Mouse (Mus musculus): Measurements from ENCODE around the gene Yif1a. TPM values are rescaled to one million over a fixed set of nuclear protein-coding genes. Genes with fewer than 3 reads are reported as not detected.

Gene Yif1a
- total RNA-seq, 1 experiment = 84.4 TPM

DNA sequence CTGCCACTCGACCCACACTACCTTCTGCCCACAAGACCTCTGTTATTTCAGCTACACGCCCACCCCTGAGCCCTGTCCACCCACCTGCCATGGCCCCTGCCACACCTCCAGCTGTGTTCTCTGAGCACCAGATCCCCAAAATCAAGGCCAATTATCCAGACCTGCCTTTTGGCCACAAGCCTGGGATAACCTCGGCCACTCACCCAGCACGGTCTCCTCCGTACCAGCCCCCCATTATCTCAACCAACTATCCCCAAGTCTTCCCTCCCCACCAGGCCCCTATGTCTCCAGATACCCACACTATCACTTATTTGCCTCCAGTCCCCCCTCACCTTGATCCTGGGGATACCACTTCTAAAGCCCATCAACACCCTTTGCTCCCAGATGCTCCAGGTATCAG, 18.9 kb upstream of the Yif1a start:
- Histone ChIP-seq H3K36me3 (ENCODE audit: control insufficient read depth, insufficient read depth, low read length, poor library complexity, severe bottlenecking) (no peaks in the 10 kb centered on the region), H3K4me1 (ENCODE audit: control insufficient read depth in 2 of 2, insufficient read depth in 2 of 2, low read length in 2 of 2, poor library complexity in 1 of 2) (peaks cover 7 to 25% of the 10 kb centered on the region in 2 experiments; a peak in 3 of 4 replicates), H3K4me3 (ENCODE audit: insufficient read depth in 1 of 2, low read depth in 1 of 2, low read length in 2 of 2, poor library complexity in 1 of 2, severe bottlenecking in 1 of 2) (no peak overlapping the region), H3K27ac (ENCODE audit: insufficient read depth, low read depth, low read length, poor library complexity, severe bottlenecking) (no peak overlapping the region), H3K9me3 (ENCODE audit: control insufficient read depth, insufficient read depth, low read depth, low read length) (no peaks in the 10 kb centered on the region), H3K9ac (ENCODE audit: insufficient read depth, low read depth, low read length, poor library complexity, severe bottlenecking) (no peak overlapping the region)
- in situ Hi-C loops (cut with MboI; ENCODE audit: low sequenced_read_pairs in 2 of 2, unreplicated experiment in 2 of 2) = no loop called here
- no peak for DNase-seq (ENCODE audit: low read depth, low spot score)
- TF ChIP-seq ZC3H11A (IDR thresholded peaks at IDR 0.05; ENCODE audit: borderline replicate concordance, low read depth, low read length) = no peak
- no peak for TF ChIP-seq MAFK (IDR thresholded peaks at IDR 0.05; ENCODE audit: insufficient read depth, low read depth, low read length)
- no peak for TF ChIP-seq CHD2 (IDR thresholded peaks at IDR 0.05; ENCODE audit: low read depth, low read length)
- TF ChIP-seq ZNF384 (IDR thresholded peaks at IDR 0.05; ENCODE audit: low read depth, low read length) = no peak
- TF ChIP-seq HCFC1 (IDR thresholded peaks at IDR 0.05; ENCODE audit: borderline replicate concordance, insufficient read depth, low read length) = no peak

DNA sequence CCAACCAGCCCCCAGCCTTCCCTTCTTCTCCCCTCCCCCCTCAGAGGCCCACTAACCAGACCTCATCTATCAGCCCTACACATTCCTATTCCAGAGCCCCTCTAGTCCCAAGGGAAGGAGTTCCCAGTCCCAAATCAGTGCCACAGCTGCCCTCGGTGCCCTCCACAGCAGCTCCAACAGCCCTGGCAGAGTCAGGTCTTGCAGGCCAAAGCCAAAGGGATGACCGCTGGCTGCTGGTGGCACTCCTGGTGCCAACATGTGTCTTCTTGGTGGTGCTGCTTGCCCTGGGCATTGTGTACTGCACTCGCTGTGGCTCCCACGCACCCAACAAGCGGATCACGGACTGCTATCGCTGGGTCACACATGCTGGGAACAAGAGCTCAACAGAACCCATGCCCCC, 18.4 kb upstream of the Yif1a start:
- peaks cover 7 to 25% of the 10 kb centered on the region in 2 experiments; a peak in 3 of 4 replicates for H3K4me1 ChIP-seq (ENCODE audit: control insufficient read depth in 2 of 2, insufficient read depth in 2 of 2, low read length in 2 of 2, poor library complexity in 1 of 2)
- no peaks in the 10 kb centered on the region for H3K36me3 ChIP-seq (ENCODE audit: control insufficient read depth, insufficient read depth, low read length, poor library complexity, severe bottlenecking)
- DNase-seq (ENCODE audit: low read depth, low spot score) = no peak
- in situ Hi-C loops (cut with MboI; ENCODE audit: low sequenced_read_pairs in 2 of 2, unreplicated experiment in 2 of 2) = no loop called here
- no peak overlapping the region for H3K27ac ChIP-seq (ENCODE audit: insufficient read depth, low read depth, low read length, poor library complexity, severe bottlenecking)
- TF ChIP-seq ZNF384 (IDR thresholded peaks at IDR 0.05; ENCODE audit: low read depth, low read length) (no peak), ZC3H11A (IDR thresholded peaks at IDR 0.05; ENCODE audit: borderline replicate concordance, low read depth, low read length) (no peak), HCFC1 (IDR thresholded peaks at IDR 0.05; ENCODE audit: borderline replicate concordance, insufficient read depth, low read length) (no peak), MAFK (IDR thresholded peaks at IDR 0.05; ENCODE audit: insufficient read depth, low read depth, low read length) (no peak), CHD2 (IDR thresholded peaks at IDR 0.05; ENCODE audit: low read depth, low read length) (no peak)
- H3K9ac ChIP-seq (ENCODE audit: insufficient read depth, low read depth, low read length, poor library complexity, severe bottlenecking) = no peak overlapping the region
- H3K9me3 ChIP-seq (ENCODE audit: control insufficient read depth, insufficient read depth, low read depth, low read length) = no peaks in the 10 kb centered on the region
- no peak overlapping the region for H3K4me3 ChIP-seq (ENCODE audit: insufficient read depth in 1 of 2, low read depth in 1 of 2, low read length in 2 of 2, poor library complexity in 1 of 2, severe bottlenecking in 1 of 2)

DNA sequence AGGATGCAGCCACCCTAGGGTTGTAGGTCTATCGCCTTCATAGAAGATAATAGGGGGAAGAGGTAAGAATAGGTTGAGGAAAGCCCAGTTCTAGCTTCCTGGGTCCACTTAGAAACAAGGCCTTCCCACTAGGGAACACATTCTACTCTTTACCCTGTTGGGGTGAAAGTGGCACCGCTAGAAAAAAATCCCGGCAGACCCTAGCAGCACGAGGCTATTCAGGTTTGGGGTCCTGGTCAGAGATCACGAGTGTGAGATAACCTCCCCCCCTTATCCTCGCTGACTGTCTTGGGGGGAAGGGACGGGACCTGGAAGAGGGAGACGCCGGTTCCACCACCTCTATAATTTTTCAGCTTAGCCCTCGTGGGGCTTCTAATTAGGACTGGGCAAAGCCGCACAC, 17.3 kb upstream of the Yif1a start:
- Histone ChIP-seq H3K4me3 (ENCODE audit: insufficient read depth in 1 of 2, low read depth in 1 of 2, low read length in 2 of 2, poor library complexity in 1 of 2, severe bottlenecking in 1 of 2) (peak overlapping the region; percentile 48 to 68), H3K4me1 (ENCODE audit: control insufficient read depth in 2 of 2, insufficient read depth in 2 of 2, low read length in 2 of 2, poor library complexity in 1 of 2) (peaks cover 7 to 25% of the 10 kb centered on the region in 2 experiments; a peak in 3 of 4 replicates), H3K27ac (ENCODE audit: insufficient read depth, low read depth, low read length, poor library complexity, severe bottlenecking) (peak overlapping the region; percentile 48; the same call in 1 of the 2 replicates), H3K9ac (ENCODE audit: insufficient read depth, low read depth, low read length, poor library complexity, severe bottlenecking) (peak overlapping the region; percentile 59; the same call in 1 of the 2 replicates), H3K9me3 (ENCODE audit: control insufficient read depth, insufficient read depth, low read depth, low read length) (no peaks in the 10 kb centered on the region), H3K36me3 (ENCODE audit: control insufficient read depth, insufficient read depth, low read length, poor library complexity, severe bottlenecking) (no peaks in the 10 kb centered on the region)
- in situ Hi-C loops (cut with MboI; ENCODE audit: low sequenced_read_pairs in 2 of 2, unreplicated experiment in 2 of 2) = no loop called here
- TF ChIP-seq MAFK (IDR thresholded peaks at IDR 0.05; ENCODE audit: insufficient read depth, low read depth, low read length) (no peak), CHD2 (IDR thresholded peaks at IDR 0.05; ENCODE audit: low read depth, low read length) (no peak), ZC3H11A (IDR thresholded peaks at IDR 0.05; ENCODE audit: borderline replicate concordance, low read depth, low read length) (no peak), ZNF384 (IDR thresholded peaks at IDR 0.05; ENCODE audit: low read depth, low read length) (no peak), HCFC1 (IDR thresholded peaks at IDR 0.05; ENCODE audit: borderline replicate concordance, insufficient read depth, low read length) (no peak)
- no peak for DNase-seq (ENCODE audit: low read depth, low spot score)

DNA sequence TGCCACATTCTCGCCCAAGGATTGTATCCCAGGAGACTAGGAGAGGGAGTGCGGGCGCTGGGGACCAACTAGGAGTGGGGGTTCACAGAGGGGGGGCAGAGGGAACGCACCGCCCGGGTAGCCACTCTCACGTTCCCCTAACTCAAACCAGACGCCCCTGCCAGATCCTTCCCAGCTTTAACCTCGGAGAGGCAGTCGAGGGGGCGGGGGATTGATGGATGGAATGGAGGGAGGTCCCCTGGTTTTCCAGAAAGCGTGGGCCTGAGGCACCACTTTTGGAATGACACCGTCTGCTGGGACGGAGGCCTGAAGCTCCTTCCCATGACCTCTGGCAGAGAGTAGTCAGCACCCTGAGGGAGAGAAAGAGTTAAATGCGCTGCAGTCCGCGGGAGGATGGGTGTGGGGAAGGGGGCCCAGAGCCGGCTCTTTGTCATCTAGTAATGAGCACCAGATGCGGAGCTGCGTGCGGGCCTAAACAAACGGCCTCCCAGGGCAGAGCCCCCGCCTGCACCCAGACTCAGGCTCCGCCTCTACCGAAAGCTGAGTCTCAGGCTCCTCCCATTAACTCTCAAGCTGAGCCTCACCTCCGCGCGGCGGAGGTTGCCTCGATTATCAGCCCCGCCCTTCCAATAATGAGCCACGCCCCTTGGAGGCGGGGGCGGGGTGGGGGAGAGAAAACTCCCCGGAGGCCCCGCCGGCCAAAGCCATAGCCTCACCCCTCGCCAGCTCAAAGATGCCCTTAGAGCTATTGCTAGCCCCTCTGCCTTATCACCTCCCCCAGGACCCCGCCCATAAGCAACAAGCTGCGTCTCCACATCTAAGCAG, 16.6 kb upstream of the Yif1a start:
- in situ Hi-C loops (cut with MboI; ENCODE audit: low sequenced_read_pairs in 2 of 2, unreplicated experiment in 2 of 2) = no loop called here
- Histone ChIP-seq H3K4me1 (ENCODE audit: control insufficient read depth in 2 of 2, insufficient read depth in 2 of 2, low read length in 2 of 2, poor library complexity in 1 of 2) (peaks cover 7 to 25% of the 10 kb centered on the region in 2 experiments; a peak in 3 of 4 replicates), H3K36me3 (ENCODE audit: control insufficient read depth, insufficient read depth, low read length, poor library complexity, severe bottlenecking) (no peaks in the 10 kb centered on the region), H3K9me3 (ENCODE audit: control insufficient read depth, insufficient read depth, low read depth, low read length) (no peaks in the 10 kb centered on the region), H3K9ac (ENCODE audit: insufficient read depth, low read depth, low read length, poor library complexity, severe bottlenecking) (peak overlapping the region; percentile 59), H3K27ac (ENCODE audit: insufficient read depth, low read depth, low read length, poor library complexity, severe bottlenecking) (peak overlapping the region; percentile 48; the same call in 1 of the 2 replicates), H3K4me3 (ENCODE audit: insufficient read depth in 1 of 2, low read depth in 1 of 2, low read length in 2 of 2, poor library complexity in 1 of 2, severe bottlenecking in 1 of 2) (peak overlapping the region; percentile 64 to 68)
- peak; percentile 95 for DNase-seq (ENCODE audit: low read depth, low spot score)
- TF ChIP-seq MAFK (IDR thresholded peaks at IDR 0.05; ENCODE audit: insufficient read depth, low read depth, low read length) (no peak), ZC3H11A (IDR thresholded peaks at IDR 0.05; ENCODE audit: borderline replicate concordance, low read depth, low read length) (no peak), CHD2 (IDR thresholded peaks at IDR 0.05; ENCODE audit: low read depth, low read length) (no peak), ZNF384 (IDR thresholded peaks at IDR 0.05; ENCODE audit: low read depth, low read length) (no peak), HCFC1 (IDR thresholded peaks at IDR 0.05; ENCODE audit: borderline replicate concordance, insufficient read depth, low read length) (no peak)

Measured in ES-E14 (cell line).